Mouse (Mus musculus): ENCODE data around the gene Otub2.
A peak's percentile ranks its signal among the peaks of the same experiment; 100 is the strongest.

The Otub2 gene

GRCm38 (mm10) chr12:103373530-103374236, 14.8 kb upstream of the Otub2 start:
- no peak for DNase-seq (ENCODE audit: low read depth)

GRCm38 (mm10) chr12:103376124-103376523, 12.4 kb upstream of the Otub2 start:
- peak; percentile 64 for DNase-seq (ENCODE audit: low read depth)

- DNase-seq (ENCODE audit: low read depth) = peak; percentile 10
Measured at GRCm38 (mm10) chr12:103376774-103377173, 11.7 kb upstream of the Otub2 start.

- peak; percentile 32 for DNase-seq (ENCODE audit: low read depth)
Measured at GRCm38 (mm10) chr12:103380226-103380625, 8.3 kb upstream of the Otub2 start.

GRCm38 (mm10) chr12:103389348-103389727, 856 bp downstream of the Otub2 start:
- DNase-seq (ENCODE audit: low read depth) = peak; percentile 32

GRCm38 (mm10) chr12:103389982-103390381, 1.5 kb downstream of the Otub2 start:
- no peak for DNase-seq (ENCODE audit: low read depth)

GRCm38 (mm10) chr12:103391098-103391497, 2.6 kb downstream of the Otub2 start:
- no peak for DNase-seq (ENCODE audit: low read depth)

- no peak for DNase-seq (ENCODE audit: low read depth)
Measured at GRCm38 (mm10) chr12:103393528-103393927, 5.0 kb downstream of the Otub2 start.

GRCm38 (mm10) chr12:103395486-103396275, 7.2 kb downstream of the Otub2 start:
- no peak for DNase-seq (ENCODE audit: low read depth)

DNA sequence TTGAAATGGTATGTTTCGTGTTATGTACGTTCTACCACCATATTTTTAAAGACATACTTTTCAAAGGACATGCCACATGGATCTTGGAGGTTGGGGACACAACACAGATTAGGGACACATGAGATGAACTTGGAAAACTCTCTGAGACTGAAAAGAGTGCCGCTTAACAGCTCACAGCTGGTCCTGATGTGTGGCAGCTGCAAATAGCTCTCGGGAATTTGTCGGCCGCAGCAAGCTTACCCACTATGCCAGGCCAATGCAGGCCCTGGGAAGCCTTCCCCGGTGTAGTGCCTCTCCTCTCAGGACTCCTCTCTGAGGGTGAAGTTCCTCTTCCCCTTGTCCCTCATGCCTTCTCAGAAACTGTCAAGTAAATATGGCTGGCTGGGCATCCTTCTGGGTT, 8.3 kb downstream of the Otub2 start:
- DNase-seq (ENCODE audit: low read depth) = no peak

DNA sequence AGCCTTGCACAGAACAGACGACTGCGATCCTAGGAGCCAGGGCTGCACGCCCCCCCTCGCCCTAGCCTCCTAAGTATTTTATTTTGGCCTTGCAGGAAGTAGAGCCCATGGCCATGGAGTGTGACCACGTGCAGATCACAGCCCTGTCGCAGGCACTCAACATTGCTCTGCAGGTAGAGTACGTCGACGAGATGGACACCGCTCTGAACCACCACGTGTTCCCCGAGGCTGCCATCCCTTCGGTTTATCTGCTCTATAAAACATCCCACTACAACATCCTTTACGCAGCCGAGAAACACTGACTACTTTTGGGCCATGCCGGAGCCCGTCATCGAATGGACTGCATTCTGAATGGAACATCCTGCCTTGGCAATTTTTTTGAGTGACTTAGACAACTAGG, 15.6 kb downstream of the Otub2 start:
- no peak for DNase-seq (ENCODE audit: low read depth)

GRCm38 (mm10) chr12:103407720-103408119, 19.2 kb downstream of the Otub2 start, which contains the start of gene 9330161L09Rik:
Gene 9330161L09Rik, minus strand, starts transcription at chr12:103407820.
- no peak for DNase-seq (ENCODE audit: low read depth)

DNA sequence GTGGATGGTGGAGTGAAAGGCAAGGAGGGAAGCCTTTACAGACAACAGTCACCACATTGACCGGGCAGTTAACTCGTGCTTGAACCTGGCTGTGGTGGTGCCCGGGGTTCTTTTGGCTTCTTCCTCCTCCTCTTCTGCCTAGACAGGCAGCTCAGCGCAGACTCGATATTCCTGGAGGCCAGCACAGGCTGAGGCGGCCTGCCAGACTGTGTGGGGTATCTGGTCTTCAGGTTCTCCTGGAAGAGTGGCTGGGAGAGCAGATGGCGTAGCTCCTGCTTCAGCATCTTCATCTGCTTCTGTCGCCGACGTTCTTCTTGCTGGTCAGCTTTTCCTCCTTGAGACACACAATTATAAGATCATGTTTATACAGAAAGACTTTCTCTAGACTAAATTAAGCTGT, 19.7 kb downstream of the Otub2 start:
- DNase-seq (ENCODE audit: low read depth) = no peak

DNA sequence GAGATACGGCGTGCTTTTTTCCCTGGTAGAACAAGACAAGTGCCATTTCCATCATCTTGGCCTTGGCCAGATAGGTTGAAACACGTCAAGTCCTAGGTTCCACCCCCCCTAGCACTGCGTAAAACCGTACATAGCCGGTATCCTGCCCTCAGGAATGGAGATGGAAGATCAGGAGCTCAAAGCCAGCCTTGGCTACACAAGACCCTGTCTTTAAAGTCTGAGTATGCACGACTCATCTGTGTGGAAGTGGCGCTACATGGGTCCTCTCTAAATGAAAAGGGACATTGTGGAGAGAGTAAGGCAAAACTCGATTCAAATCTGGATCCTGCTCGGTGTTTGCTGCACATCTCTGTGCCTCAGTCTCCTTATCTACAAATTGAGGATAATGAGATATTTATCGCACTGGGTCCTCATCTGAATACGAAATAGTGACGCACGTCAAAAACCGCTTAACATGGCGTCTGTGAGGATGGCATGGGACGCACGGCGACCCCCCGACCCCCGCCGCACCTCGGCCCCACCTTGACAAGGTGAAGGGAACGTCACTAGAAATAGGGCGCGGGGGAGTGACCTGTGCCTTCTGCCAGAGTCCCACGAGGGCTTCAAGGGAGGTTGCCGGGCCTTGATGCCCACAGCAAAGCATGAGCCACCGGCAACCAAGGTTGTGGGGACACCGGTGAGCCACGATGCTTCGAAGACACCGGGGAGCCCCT, 36.7 kb downstream of the Otub2 start:
- no peak for DNase-seq (ENCODE audit: low read depth)

- peak; percentile 99 for DNase-seq (ENCODE audit: low read depth)
Measured at GRCm38 (mm10) chr12:103425729-103426470, 37.4 kb downstream of the Otub2 start, which contains the start of gene Ddx24. Gene Ddx24, minus strand, starts transcription at chr12:103425830.

DNA sequence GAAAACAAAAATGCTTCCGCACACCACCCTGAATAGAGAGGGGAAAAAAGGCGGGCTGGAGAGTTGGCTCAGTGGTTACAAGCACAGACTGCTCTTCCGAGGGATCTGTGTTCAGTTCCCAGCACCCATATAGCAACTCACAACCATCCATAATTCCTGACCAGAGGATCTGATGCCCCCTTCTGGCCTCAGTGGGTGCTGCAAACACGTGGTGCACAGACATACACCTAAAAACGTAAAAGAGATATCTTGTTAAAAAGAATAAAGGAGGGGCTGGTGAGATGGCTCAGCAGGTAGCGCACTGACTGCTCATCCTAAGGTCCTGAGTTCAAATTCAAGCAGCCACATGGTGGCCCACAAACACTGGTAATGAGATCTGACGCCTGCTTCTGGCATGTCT, 38.2 kb downstream of the Otub2 start:
- no peak for DNase-seq (ENCODE audit: low read depth)

GRCm38 (mm10) chr12:103433430-103433829, 44.9 kb downstream of the Otub2 start:
- DNase-seq (ENCODE audit: low read depth) = peak; percentile 38

DNA sequence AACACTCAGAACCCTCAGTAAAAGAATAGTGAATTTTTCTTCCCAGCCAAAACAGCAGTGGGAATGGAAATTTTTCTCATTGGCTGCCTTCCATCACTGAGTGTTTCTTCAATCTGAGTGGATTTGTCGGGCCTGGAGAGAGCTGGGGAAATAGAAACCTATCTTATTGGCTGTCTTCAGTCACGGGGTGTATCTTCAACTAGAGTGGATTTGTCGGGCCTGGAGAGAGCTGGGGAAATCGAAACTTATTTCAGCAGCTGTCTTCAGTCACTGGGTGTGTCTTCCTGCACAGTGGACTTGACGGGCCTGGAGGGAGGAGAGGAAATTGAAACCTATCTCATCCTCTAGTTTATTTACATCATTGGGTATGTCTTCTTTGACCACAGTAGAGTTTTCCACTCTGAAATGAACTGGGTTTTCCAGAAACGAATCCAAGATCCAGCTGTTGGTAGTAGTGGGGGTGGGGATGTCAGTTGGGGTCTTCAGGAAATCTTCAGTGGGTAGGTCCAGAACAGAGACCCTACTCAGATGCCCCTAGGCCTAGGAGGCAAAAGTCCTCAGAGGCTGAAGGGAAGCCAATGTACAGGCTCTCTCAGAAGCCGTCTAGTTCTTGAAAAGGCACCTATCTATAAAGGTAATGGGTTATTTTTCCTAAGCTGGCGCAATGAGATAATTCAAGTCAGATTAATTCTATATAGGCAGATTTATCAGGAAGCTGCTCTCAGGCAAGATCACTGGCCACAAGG, 45.7 kb downstream of the Otub2 start, which contains the start of gene Ifi27:
Gene Ifi27 (plus strand): TSS at position 226 of the 746 bp plus-strand sequence.
- DNase-seq (ENCODE audit: low read depth) = peak; percentile 92

- DNase-seq (ENCODE audit: low read depth) = no peak
Measured at GRCm38 (mm10) chr12:103434861-103435260, 46.4 kb downstream of the Otub2 start.

GRCm38 (mm10) chr12:103437601-103438000, 49.1 kb downstream of the Otub2 start:
- no peak for DNase-seq (ENCODE audit: low read depth)

DNA sequence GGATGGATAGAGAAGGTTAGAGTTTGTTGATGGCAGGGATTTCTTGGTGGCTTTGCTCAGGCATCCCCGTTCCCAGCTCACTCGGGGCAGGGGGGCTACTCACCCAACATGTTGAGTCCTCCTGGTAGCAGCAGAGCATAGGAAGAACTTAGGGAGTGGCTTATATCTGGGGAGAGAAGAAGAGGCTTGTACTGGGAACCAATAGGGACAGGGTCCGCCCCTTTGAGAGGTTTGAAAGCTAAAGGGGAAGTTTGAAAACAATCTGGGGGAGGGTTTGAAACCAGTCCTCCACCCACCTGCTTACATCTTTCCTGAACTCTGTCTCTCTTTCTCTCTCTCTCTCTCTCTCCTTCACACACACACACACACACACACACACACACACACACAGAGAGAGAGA, 55.0 kb downstream of the Otub2 start, which contains the start of gene Ifi27l2a:
Gene Ifi27l2a (minus strand): TSS at position 157 of the 400 bp plus-strand sequence.
- DNase-seq (ENCODE audit: low read depth) = peak; percentile 10
